Comparison of ENCODE assay signal across 12 mouse cellular contexts in the genomic region with DNA sequence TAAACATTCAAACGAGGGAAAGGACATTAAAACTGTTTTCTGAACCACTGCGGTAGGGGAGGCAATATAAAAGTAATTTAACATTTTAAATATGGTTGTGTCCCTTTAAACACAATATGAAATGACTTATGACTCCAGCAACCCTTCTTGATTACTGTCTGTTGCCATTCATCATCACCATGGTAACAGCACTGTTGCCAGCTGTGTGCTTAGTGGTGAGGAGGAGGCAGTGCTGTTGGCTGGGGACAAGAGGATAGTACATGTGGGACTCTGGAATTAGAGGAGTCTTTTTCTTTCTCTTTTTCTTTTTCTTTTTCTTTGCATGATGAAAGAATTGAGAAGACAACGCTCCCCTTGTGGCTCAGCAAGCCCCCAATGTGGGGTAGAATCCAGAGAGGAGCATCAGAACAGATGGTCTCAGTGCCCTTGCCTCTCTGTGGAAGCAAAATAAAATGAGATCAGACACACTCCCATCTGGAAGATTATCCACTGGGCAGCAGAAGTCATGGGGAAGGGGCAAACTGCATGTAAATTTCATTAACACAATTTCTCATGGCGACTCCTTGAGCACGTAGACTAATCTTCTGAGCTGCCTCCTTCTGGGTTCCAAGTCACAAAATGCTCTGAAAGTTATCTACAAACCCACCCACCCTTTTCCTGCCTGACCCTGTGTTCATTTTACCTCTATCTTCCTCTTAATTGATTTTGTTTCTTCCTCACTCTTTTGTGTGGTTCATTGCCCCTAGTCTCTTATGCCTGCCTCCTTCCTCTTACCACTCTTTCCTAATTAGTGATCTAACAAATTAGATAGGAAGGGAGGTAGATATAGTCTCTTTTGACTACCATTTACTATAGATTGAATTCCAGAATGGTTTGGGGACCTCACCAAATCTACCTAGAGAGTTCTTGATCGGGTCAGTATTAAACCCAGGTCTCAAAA.
DNase-seq lines count a peak whose midpoint lies in the region; ATAC-seq lines count a peak whose summit lies in the region.
"Had no signal": no experiment of that assay in that cellular context is flagged by ENCODE, and none has a peak within 500 bp of the region (broad histone marks: within the 10 kb centered on the region; RNA-seq: fewer than 3 reads in every experiment).

No protein-coding gene starts in this region.

- no peaks in the 10 kb centered on the region for H3K4me1 ChIP-seq in midbrain, embryonic 11.5 days (ENCODE audit: control insufficient read depth, insufficient read depth, low read length)
- no peaks in the 10 kb centered on the region for H3K4me1 ChIP-seq in midbrain, embryonic 10.5 days
- no peaks in the 10 kb centered on the region for H3K4me1 ChIP-seq in forebrain, embryonic 15.5 days
- no peaks in the 10 kb centered on the region for H3K4me1 ChIP-seq in liver, embryonic 12.5 days
- H3K4me1 ChIP-seq: megakaryocyte, embryonic 14.5 days had no signal

- H3K9ac ChIP-seq in midbrain, embryonic 11.5 days (ENCODE audit: low read length): no peak overlapping the region
- no peak overlapping the region for H3K9ac ChIP-seq in forebrain, embryonic 15.5 days (replicated peaks)
- H3K9ac ChIP-seq in liver, embryonic 12.5 days: no peak overlapping the region

- no peaks in the 10 kb centered on the region for H3K27me3 ChIP-seq in midbrain, embryonic 11.5 days (ENCODE audit: control insufficient read depth, insufficient read depth, low read length)
- no peaks in the 10 kb centered on the region for H3K27me3 ChIP-seq in midbrain, embryonic 10.5 days (ENCODE audit: low read depth, poor library complexity, severe bottlenecking)
- H3K27me3 ChIP-seq in forebrain, embryonic 15.5 days: no peaks in the 10 kb centered on the region
- H3K27me3 ChIP-seq in liver, embryonic 12.5 days (replicated peaks): no peaks in the 10 kb centered on the region
- H3K27me3 ChIP-seq: megakaryocyte, embryonic 14.5 days had no signal

- H3K27ac ChIP-seq in midbrain, embryonic 11.5 days (ENCODE audit: low read depth, low read length): no peak overlapping the region
- H3K27ac ChIP-seq in midbrain, embryonic 10.5 days (replicated peaks): no peak overlapping the region
- H3K27ac ChIP-seq in forebrain, embryonic 15.5 days (replicated peaks): no peak overlapping the region
- no peak overlapping the region for H3K27ac ChIP-seq in liver, embryonic 12.5 days
- H3K27ac ChIP-seq: kidney, postnatal 0 days had no signal

- whole genome bisulfite sequencing in midbrain, embryonic 11.5 days: 71% methylated on average over 6 of the region's 6 CpGs
- WGBS in midbrain, embryonic 10.5 days: 85% methylated on average over 6 of the region's 6 CpGs
- 80% methylated on average over 6 of the region's 6 CpGs for WGBS in forebrain, embryonic 15.5 days
- 61% methylated on average over 6 of the region's 6 CpGs for WGBS in liver, embryonic 12.5 days (ENCODE audit: insufficient replicate concordance)

- H3K4me3 ChIP-seq in midbrain, embryonic 11.5 days (ENCODE audit: low read depth, low read length): no peak overlapping the region
- no peak overlapping the region for H3K4me3 ChIP-seq in midbrain, embryonic 10.5 days
- H3K4me3 ChIP-seq in forebrain, embryonic 15.5 days: no peak overlapping the region
- H3K4me3 ChIP-seq in liver, embryonic 12.5 days: no peak overlapping the region
- H3K4me3 ChIP-seq: megakaryocyte, embryonic 14.5 days had no signal

- peak; percentile 64 for DNase-seq in midbrain, embryonic 11.5 days (ENCODE audit: low spot score, missing footprints)
- no peak for DNase-seq in midbrain, embryonic 10.5 days (ENCODE audit: low spot score)
- peak; percentile 44 for DNase-seq in mesoderm, embryonic 11.5 days (ENCODE audit: low read depth, low spot score)
- DNase-seq in spleen, adult 18-20 months: no peak
- no peak for DNase-seq in ovary, postnatal 10 days (ENCODE audit: low spot score)
- DNase-seq: adrenal gland, adult 2 months; cerebellum, adult 9-10 months; thymus, postnatal 25 days had no signal

- H3K36me3 ChIP-seq in midbrain, embryonic 11.5 days (ENCODE audit: control insufficient read depth, insufficient read depth, low read length): no peaks in the 10 kb centered on the region
- H3K36me3 ChIP-seq in midbrain, embryonic 10.5 days: no peaks in the 10 kb centered on the region
- no peaks in the 10 kb centered on the region for H3K36me3 ChIP-seq in forebrain, embryonic 15.5 days
- no peaks in the 10 kb centered on the region for H3K36me3 ChIP-seq in liver, embryonic 12.5 days

- peak; percentile 94 for ATAC-seq in midbrain, embryonic 11.5 days (ENCODE audit: low FRiP score)
- peak; percentile 91 for ATAC-seq in forebrain, embryonic 15.5 days (replicated peaks)
- no peak for ATAC-seq in liver, embryonic 12.5 days

- no peak overlapping the region for H3K4me2 ChIP-seq in midbrain, embryonic 11.5 days
- H3K4me2 ChIP-seq in forebrain, embryonic 15.5 days (replicated peaks): no peak overlapping the region
- no peak overlapping the region for H3K4me2 ChIP-seq in liver, embryonic 12.5 days

- no peaks in the 10 kb centered on the region for H3K9me3 ChIP-seq in midbrain, embryonic 11.5 days (ENCODE audit: control insufficient read depth, low read length)
- H3K9me3 ChIP-seq in midbrain, embryonic 10.5 days (replicated peaks): 0 out of 2 replicates have a peak, but pooled peaks cover 3% of the 10 kb centered on the region
- no peaks in the 10 kb centered on the region for H3K9me3 ChIP-seq in forebrain, embryonic 15.5 days
- H3K9me3 ChIP-seq in liver, embryonic 12.5 days (replicated peaks): no peaks in the 10 kb centered on the region

Comparison
In these comparisons a context has a peak if more than half of its experiments do, and no peak if none do; other contexts are left out.
1. DNase-seq: peak in midbrain, embryonic 11.5 days (single experiment) and mesoderm, embryonic 11.5 days (single experiment); none in midbrain, embryonic 10.5 days (single experiment), spleen, adult 18-20 months (0 of 2) and ovary, postnatal 10 days (single experiment).